Mouse (Mus musculus) embryonic fibroblast, embryonic 13.5 days (primary cell): Measurements from ENCODE around the gene Tcte3. TPM values are rescaled to one million over a fixed set of nuclear protein-coding genes. Genes with fewer than 3 reads are reported as not detected.

Source experiments
- polyA plus RNA-seq: library from polyadenylated mRNA; stranded (reverse); fragments of >200 nt; gene quantifications from 2 replicates; pipeline ENCODE4 v1.2.4, GENCODE M21; 2011; ENCODE audit warnings: low read depth; ENCODE audit not compliant: missing spikeins, insufficient read length

Tcte3 gene
- polyA plus RNA-seq, 1 experiment, result not detected

Other genes with a start within 250 kb of the Tcte3 start
- 1.7 and 3.3 TPM in 2 replicates for gene Wdr27, start 98.3 kb downstream of the Tcte3 start, polyA plus RNA-seq
- 35.5 and 43.6 TPM in 2 replicates for gene 1600012H06Rik, start 98.3 kb downstream of the Tcte3 start, polyA plus RNA-seq
- 92.6 and 136 TPM in 2 replicates for gene Phf10, start 80.2 kb downstream of the Tcte3 start, polyA plus RNA-seq
- 5.3 and 6.7 TPM in 2 replicates for gene 9030025P20Rik, start 63.0 kb downstream of the Tcte3 start, polyA plus RNA-seq
- gene Gm3417, start 62.7 kb downstream of the Tcte3 start, polyA plus RNA-seq, result not detected in 2 replicates
- gene Gm3435, start 31.3 kb downstream of the Tcte3 start, polyA plus RNA-seq, result 3.2 and 3.3 TPM in 2 replicates
- 47.8 and 67.9 TPM in 2 replicates for gene Ermard, start 280 bp downstream of the Tcte3 start, polyA plus RNA-seq
- 1.1 and 1.6 TPM in 2 replicates for gene Gm3448, start within 50 bp of the Tcte3 start, polyA plus RNA-seq